Mouse (Mus musculus): Measurements from ENCODE around the gene Pcolce.

GRCm38 (mm10) chr5:137561556-137561955, 52.0 kb downstream of the Pcolce start:
- TF ChIP-seq MYOG (IDR thresholded peaks at IDR 0.05; ENCODE audit: control insufficient read depth in 1 of 3, insufficient read depth in 1 of 3, insufficient read length in 2 of 3, low read depth in 2 of 3) = no peak
- TF ChIP-seq REST (IDR thresholded peaks at IDR 0.05; ENCODE audit: insufficient read depth, insufficient read length) = no peak
- no peak for TF ChIP-seq E2F4 (IDR thresholded peaks at IDR 0.05; ENCODE audit: insufficient read depth)
- TF ChIP-seq POLR2A (IDR thresholded peaks at IDR 0.05; ENCODE audit: insufficient read length, low read depth) = no peak
- TF ChIP-seq TCF12 (IDR thresholded peaks at IDR 0.05; ENCODE audit: insufficient read depth, poor library complexity, severe bottlenecking) = no peak
- no peak for TF ChIP-seq TCF3 (IDR thresholded peaks at IDR 0.05; ENCODE audit: insufficient read length, low read depth)
- TF ChIP-seq POLR2AphosphoS2 (IDR thresholded peaks at IDR 0.05; ENCODE audit: insufficient read length, low read depth) = no peak
- no peak for TF ChIP-seq MAX (IDR thresholded peaks at IDR 0.05; ENCODE audit: low read depth)
- no peak for TF ChIP-seq USF1 (IDR thresholded peaks at IDR 0.05; ENCODE audit: low read depth)
- TF ChIP-seq SRF (IDR thresholded peaks at IDR 0.05; ENCODE audit: control insufficient read depth, insufficient read length, low read depth) = no peak
- TF ChIP-seq CEBPB (IDR thresholded peaks at IDR 0.05; ENCODE audit: insufficient read depth, poor library complexity, severe bottlenecking) = no peak

All from myocyte (in vitro differentiated cells).